Mouse (Mus musculus) MEL (cell line): ENCODE data around the gene Smurf1.

Source experiments
- CTCF ChIP-seq, 3 experiments: IDR thresholded peaks in 2 of 3; conservative IDR thresholded peaks in 1 of 3; 2 replicates each; pipeline ENCODE4 v1.5.1; 2011 to 2012; ENCODE audit warnings: low read length in 3 of 3, low read depth in 2 of 3, mild to moderate bottlenecking in 2 of 3, improper control_type of control experiment in 1 of 3, inconsistent platforms in 1 of 3, mixed read lengths in 1 of 3, moderate library complexity in 1 of 3; ENCODE audit not compliant: control insufficient read depth in 1 of 3, insufficient read depth in 1 of 3, poor library complexity in 1 of 3, severe bottlenecking in 1 of 3
- EP300 ChIP-seq, 2 experiments: IDR thresholded peaks; 2 replicates each; pipeline ENCODE4 v1.6.1; 2011; ENCODE audit warnings: improper control_type of control experiment in 2 of 2, low read length in 2 of 2, low read depth in 1 of 2, mild to moderate bottlenecking in 1 of 2
- GATA1 ChIP-seq: IDR thresholded peaks from 2 replicates; pipeline ENCODE4 v1.6.1; 2011; ENCODE audit warnings: low read depth, low read length, improper control_type of control experiment
- MAFK ChIP-seq: IDR thresholded peaks from 2 replicates; pipeline ENCODE4 v1.6.1; 2011; ENCODE audit warnings: low read depth, mild to moderate bottlenecking, low read length, improper control_type of control experiment, borderline replicate concordance
- MAZ ChIP-seq: IDR thresholded peaks from 2 replicates; pipeline ENCODE4 v1.6.1; 2012; ENCODE audit warnings: low read depth, mild to moderate bottlenecking, inconsistent platforms, low read length, improper control_type of control experiment
- MYC ChIP-seq: IDR thresholded peaks from 2 replicates; pipeline ENCODE4 v1.6.1; 2011; ENCODE audit warnings: low read depth, mild to moderate bottlenecking, low read length, improper control_type of control experiment, moderate library complexity
- POLR2A ChIP-seq, 2 experiments: IDR thresholded peaks; 2 replicates each; pipeline ENCODE4 v1.6.1; 2011 to 2012; ENCODE audit warnings: low read length in 2 of 2, mild to moderate bottlenecking in 2 of 2, control low read depth in 1 of 2, improper control_type of control experiment in 1 of 2, low read depth in 1 of 2, moderate library complexity in 1 of 2; ENCODE audit not compliant: control insufficient read depth in 1 of 2, insufficient read depth in 1 of 2, poor library complexity in 1 of 2
- SMC3 ChIP-seq: IDR thresholded peaks from 2 replicates; pipeline ENCODE4 v1.6.1; 2011; ENCODE audit warnings: low read depth, low read length, improper control_type of control experiment
- TAL1 ChIP-seq: IDR thresholded peaks from 2 replicates; pipeline ENCODE4 v1.6.1; 2012; ENCODE audit warnings: mild to moderate bottlenecking, inconsistent platforms, low read length, moderate library complexity, mixed read lengths
- TBP ChIP-seq: IDR thresholded peaks from 2 replicates; pipeline ENCODE4 v1.8.0; 2011; ENCODE audit warnings: low read depth, low read length, improper control_type of control experiment
- ZNF384 ChIP-seq: IDR thresholded peaks from 2 replicates; pipeline ENCODE4 v1.6.1; 2012; ENCODE audit warnings: low read depth, mild to moderate bottlenecking, inconsistent platforms, low read length, improper control_type of control experiment

GRCm38 (mm10) chr5:144872867-144873266 is 92.8 kb downstream of the Smurf1 start:
- no peak for TF ChIP-seq CTCF (IDR thresholded peaks at IDR 0.05 in 2 of 3, conservative IDR thresholded peaks at IDR 0.05 in 1 of 3; ENCODE audit: control insufficient read depth in 1 of 3, insufficient read depth in 1 of 3, low read depth in 2 of 3, low read length in 3 of 3, poor library complexity in 1 of 3, severe bottlenecking in 1 of 3)
- no peak for TF ChIP-seq TBP
- TF ChIP-seq SMC3 = no peak
- no peak for TF ChIP-seq MAZ
- no peak for TF ChIP-seq POLR2A (IDR thresholded peaks at IDR 0.05; ENCODE audit: control insufficient read depth in 1 of 2, insufficient read depth in 1 of 2, low read depth in 1 of 2, low read length in 2 of 2, poor library complexity in 1 of 2)
- no peak for TF ChIP-seq ZNF384
- TF ChIP-seq MYC = no peak
- no peak for TF ChIP-seq TAL1
- no peak for TF ChIP-seq GATA1
- TF ChIP-seq MAFK = no peak
- no peak for TF ChIP-seq EP300 (IDR thresholded peaks at IDR 0.05; ENCODE audit: low read depth in 1 of 2, low read length in 2 of 2)
